Mouse (Mus musculus): ENCODE results near the gene Slc25a19. TPM values are rescaled to one million over a fixed set of nuclear protein-coding genes. Genes with fewer than 3 reads are reported as not detected.

Slc25a19 gene
- total and polyA plus RNA-seq, 2 experiments from 2014 or later: 34.3 to 51.7 TPM

DNA sequence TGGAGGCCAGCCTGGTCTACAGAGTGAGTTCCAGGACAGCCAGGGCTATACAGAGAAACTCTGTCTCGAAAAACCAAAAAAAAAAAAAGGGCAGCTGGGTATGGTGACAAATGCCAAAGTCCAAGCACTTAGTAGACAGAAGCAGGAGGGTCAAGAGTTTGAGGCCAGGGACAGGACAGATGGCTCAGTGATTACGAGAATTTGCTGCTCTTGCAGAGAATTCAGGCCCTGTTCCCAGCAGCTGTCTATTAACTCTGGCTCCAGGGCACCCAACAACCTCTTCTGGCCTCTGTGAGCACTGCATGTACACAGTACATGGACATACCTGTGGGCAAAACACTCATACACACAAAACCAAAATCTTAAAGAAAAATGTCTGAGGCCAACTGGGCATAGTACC lies 10.1 kb downstream of the Slc25a19 start:
- 67% methylated on average over 2 of the region's 2 CpGs for WGBS
- Histone ChIP-seq H3K4me2 (ENCODE audit: low read depth) (no peak overlapping the region), H3K4me3 (ENCODE audit: low read depth, low read length) (no peak overlapping the region), H3K4me1 (ENCODE audit: insufficient read depth) (peaks cover 5% of the 10 kb centered on the region; the same call in 1 of the 2 replicates), H3K27ac (ENCODE audit: low read depth, low read length) (no peak overlapping the region), H3K9me3 (ENCODE audit: low read length) (no peaks in the 10 kb centered on the region), H3K36me3 (ENCODE audit: insufficient read depth) (peaks cover 51% of the 10 kb centered on the region), H3K27me3 (ENCODE audit: insufficient read depth, low read length) (no peaks in the 10 kb centered on the region), H3K9ac (no peak overlapping the region)
- no peak for TF ChIP-seq CTCF (IDR thresholded peaks at IDR 0.05; ENCODE audit: low read depth)
- ATAC-seq: no peak
- no peak for DNase-seq

DNA sequence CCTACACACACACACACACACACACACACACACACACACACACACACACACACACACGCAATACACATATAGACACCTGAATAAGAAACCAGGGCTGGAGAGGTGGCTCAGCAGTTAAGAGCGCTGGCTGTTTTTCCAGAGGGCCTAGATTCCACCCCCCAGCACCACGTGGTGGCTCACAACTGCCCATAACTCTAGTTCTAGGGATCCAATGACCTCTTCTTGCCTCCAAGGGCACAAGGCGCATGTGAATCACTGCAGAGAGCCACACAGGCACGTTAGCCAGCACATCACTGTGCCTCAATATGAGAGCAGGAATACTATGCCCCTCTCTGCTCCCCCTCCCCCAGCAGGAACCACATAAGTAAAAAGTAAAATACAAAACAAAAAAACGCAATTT lies 11.2 kb downstream of the Slc25a19 start:
- no peak overlapping the region for H3K27ac ChIP-seq (ENCODE audit: low read depth, low read length)
- H3K4me2 ChIP-seq (ENCODE audit: low read depth): no peak overlapping the region
- H3K9me3 ChIP-seq (ENCODE audit: low read length): no peaks in the 10 kb centered on the region
- DNase-seq: no peak
- H3K9ac ChIP-seq: no peak overlapping the region
- no peaks in the 10 kb centered on the region for H3K27me3 ChIP-seq (ENCODE audit: insufficient read depth, low read length)
- H3K4me3 ChIP-seq (ENCODE audit: low read depth, low read length): no peak overlapping the region
- no peak for ATAC-seq
- 84% methylated on average over 6 of the region's 6 CpGs for WGBS
- TF ChIP-seq CTCF (IDR thresholded peaks at IDR 0.05; ENCODE audit: low read depth): no peak
- peaks cover 9% of the 10 kb centered on the region for H3K4me1 ChIP-seq (ENCODE audit: insufficient read depth)
- H3K36me3 ChIP-seq (ENCODE audit: insufficient read depth): peaks cover 41% of the 10 kb centered on the region

DNA sequence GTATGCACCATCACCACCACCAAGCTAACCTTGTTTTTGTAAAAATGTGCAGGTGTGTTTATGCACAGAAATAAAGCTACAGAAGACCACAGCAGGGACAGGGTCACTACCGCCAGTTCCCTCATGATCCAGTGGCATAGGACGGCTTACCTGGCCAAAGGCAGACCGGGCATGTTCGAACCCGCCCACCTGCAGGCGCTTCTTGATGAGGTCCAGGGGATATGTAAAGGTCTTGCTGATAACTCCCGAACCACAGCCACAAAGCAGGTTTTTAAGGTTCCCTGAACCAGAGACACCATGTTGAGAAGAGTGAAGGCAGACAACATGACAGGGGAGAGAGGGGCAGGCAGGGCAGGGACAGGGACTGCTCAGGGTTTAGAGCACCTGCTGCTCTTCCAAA lies 11.7 kb downstream of the Slc25a19 start:
- peaks cover 38% of the 10 kb centered on the region for H3K36me3 ChIP-seq (ENCODE audit: insufficient read depth)
- DNase-seq (no peak), ATAC-seq (no peak)
- no peak for TF ChIP-seq CTCF (IDR thresholded peaks at IDR 0.05; ENCODE audit: low read depth)
- H3K4me2 ChIP-seq (ENCODE audit: low read depth): no peak overlapping the region
- H3K9ac ChIP-seq: no peak overlapping the region
- H3K9me3 ChIP-seq (ENCODE audit: low read length): no peaks in the 10 kb centered on the region
- H3K4me1 ChIP-seq (ENCODE audit: insufficient read depth): peaks cover 14% of the 10 kb centered on the region
- H3K4me3 ChIP-seq (ENCODE audit: low read depth, low read length): no peak overlapping the region
- 93% methylated on average over 7 of the region's 7 CpGs for WGBS
- H3K27me3 ChIP-seq (ENCODE audit: insufficient read depth, low read length): no peaks in the 10 kb centered on the region
- H3K27ac ChIP-seq (ENCODE audit: low read depth, low read length): no peak overlapping the region

DNA sequence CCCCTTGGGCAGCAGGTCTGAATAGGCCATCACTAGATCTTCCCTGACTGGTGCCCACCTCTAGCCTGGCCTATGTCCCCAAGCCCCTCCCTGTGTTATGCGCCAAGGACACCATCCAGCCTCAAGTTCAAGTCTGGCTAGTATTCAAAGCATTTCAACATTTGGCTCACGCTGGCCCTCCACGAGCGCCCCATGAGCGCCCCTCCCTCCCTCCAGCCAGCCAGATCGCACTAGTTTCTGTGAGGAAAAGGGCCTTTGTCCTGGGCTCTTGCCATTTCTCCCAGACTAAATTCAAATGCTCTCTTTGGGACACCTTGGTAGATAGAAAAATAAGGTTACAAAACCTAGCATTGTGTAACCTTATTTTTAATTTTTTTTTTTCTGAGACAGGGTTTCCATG lies 12.2 kb downstream of the Slc25a19 start:
- whole genome bisulfite sequencing: 85% methylated on average over 6 of the region's 6 CpGs
- DNase-seq (no peak), ATAC-seq (no peak)
- Histone ChIP-seq H3K9me3 (ENCODE audit: low read length) (no peaks in the 10 kb centered on the region), H3K27me3 (ENCODE audit: insufficient read depth, low read length) (no peaks in the 10 kb centered on the region), H3K4me1 (ENCODE audit: insufficient read depth) (peaks cover 14% of the 10 kb centered on the region), H3K4me3 (ENCODE audit: low read depth, low read length) (no peak overlapping the region), H3K27ac (ENCODE audit: low read depth, low read length) (no peak overlapping the region), H3K4me2 (ENCODE audit: low read depth) (no peak overlapping the region), H3K9ac (no peak overlapping the region), H3K36me3 (ENCODE audit: insufficient read depth) (peaks cover 33% of the 10 kb centered on the region)
- no peak for TF ChIP-seq CTCF (IDR thresholded peaks at IDR 0.05; ENCODE audit: low read depth)

DNA sequence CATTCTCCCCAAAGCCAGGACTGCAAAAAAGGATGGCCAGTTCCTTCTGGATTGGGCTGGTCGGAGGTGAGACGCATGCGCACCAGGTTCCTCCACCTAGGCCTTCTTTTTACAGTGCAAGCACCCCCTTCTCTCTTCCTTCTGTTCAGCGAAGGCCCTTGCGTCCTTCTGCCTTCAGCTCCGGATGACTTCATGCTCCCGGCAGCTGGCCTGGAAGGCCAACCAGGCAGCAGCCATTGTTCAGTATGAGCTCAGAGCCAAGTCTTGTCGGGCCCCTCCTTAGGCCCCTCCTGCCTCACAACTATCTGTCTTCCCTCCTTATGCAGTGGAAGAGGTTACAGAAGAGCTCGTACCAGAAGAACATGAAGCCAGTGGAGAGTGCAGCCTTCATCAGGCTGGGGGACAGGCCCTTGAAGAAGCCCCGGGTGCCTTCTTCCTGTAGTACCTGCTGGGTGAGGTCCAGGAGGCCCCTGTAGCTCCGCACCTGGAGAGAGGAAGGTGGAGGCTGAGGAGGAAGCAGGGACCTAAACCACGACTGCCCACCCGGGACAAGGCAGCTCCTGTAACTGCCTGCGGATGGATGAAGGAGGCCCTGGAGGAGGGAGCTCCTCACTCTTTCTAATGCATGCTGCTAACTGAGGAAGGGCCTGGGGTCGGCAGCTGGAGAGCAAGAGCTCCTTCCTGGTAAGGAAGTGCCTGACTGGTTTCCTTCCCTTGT lies 12.8 kb downstream of the Slc25a19 start:
- TF ChIP-seq CTCF (IDR thresholded peaks at IDR 0.05; ENCODE audit: low read depth): no peak
- Histone ChIP-seq H3K4me1 (ENCODE audit: insufficient read depth) (peaks cover 14% of the 10 kb centered on the region), H3K36me3 (ENCODE audit: insufficient read depth) (peaks cover 27% of the 10 kb centered on the region), H3K27me3 (ENCODE audit: insufficient read depth, low read length) (no peaks in the 10 kb centered on the region), H3K4me3 (ENCODE audit: low read depth, low read length) (no peak overlapping the region), H3K9me3 (ENCODE audit: low read length) (no peaks in the 10 kb centered on the region), H3K9ac (no peak overlapping the region), H3K27ac (ENCODE audit: low read depth, low read length) (no peak overlapping the region), H3K4me2 (ENCODE audit: low read depth) (no peak overlapping the region)
- ATAC-seq (no peak), DNase-seq (no peak)
- WGBS: 81% methylated on average over 15 of the region's 15 CpGs

DNA sequence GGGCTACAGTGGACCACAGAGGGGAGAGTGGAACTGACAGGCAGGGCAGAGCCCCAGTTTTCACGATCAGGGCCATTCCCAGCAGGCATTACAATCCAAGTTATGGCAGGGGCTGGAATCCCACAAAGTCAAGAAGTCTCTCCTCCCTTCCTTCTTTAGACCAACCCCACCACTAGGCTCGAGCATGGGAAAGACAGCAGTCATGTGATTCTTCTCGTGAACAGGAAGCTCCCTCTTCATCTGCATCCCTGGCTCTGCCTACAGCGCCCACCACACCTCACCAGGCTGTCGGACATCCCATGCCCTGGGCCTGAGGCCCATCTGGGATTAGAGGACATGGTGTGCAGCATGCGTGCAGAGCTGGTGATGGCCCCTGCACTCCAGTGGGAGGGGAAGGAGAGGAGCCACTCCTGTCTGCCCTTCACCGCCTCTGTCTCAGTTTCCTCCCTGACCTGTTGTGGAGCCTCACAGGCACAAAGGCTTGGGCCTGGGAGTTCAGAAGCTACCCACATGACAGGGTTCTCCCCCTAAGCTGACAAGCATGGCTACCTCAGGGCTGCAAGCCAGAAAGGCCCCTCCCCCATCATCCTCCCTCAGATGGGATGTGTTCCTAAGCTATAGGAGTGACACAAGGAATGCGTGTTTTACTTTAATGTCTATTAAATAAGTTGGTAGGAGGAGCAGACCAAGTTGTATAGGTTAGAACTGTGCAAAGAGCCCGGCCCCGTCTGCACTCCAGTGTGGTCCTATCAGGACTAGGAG lies 13.6 kb downstream of the Slc25a19 start:
- no peaks in the 10 kb centered on the region for H3K27me3 ChIP-seq (ENCODE audit: insufficient read depth, low read length)
- no peaks in the 10 kb centered on the region for H3K9me3 ChIP-seq (ENCODE audit: low read length)
- H3K9ac ChIP-seq: no peak overlapping the region
- peaks cover 14% of the 10 kb centered on the region for H3K4me1 ChIP-seq (ENCODE audit: insufficient read depth)
- no peak overlapping the region for H3K4me3 ChIP-seq (ENCODE audit: low read depth, low read length)
- DNase-seq: no peak
- TF ChIP-seq CTCF (IDR thresholded peaks at IDR 0.05; ENCODE audit: low read depth): no peak
- H3K36me3 ChIP-seq (ENCODE audit: insufficient read depth): peaks cover 21% of the 10 kb centered on the region
- ATAC-seq: no peak
- H3K27ac ChIP-seq (ENCODE audit: low read depth, low read length): no peak overlapping the region
- no peak overlapping the region for H3K4me2 ChIP-seq (ENCODE audit: low read depth)
- 85% methylated on average over 10 of the region's 10 CpGs for whole genome bisulfite sequencing

Data from forebrain, postnatal 0 days (tissue).